Mouse (Mus musculus) myocyte (in vitro differentiated cells): ENCODE measurements around the gene Ube2g1.

Experiments
- CEBPB ChIP-seq: IDR thresholded peaks from 2 replicates; pipeline ENCODE4 v1.6.1; 2011; ENCODE audit warnings: mild to moderate bottlenecking, moderate library complexity; ENCODE audit not compliant: poor library complexity, insufficient read depth, severe bottlenecking
- E2F4 ChIP-seq: IDR thresholded peaks from one replicate; pipeline ENCODE4 v1.6.1; 2011; ENCODE audit warnings: mild to moderate bottlenecking, control low read depth, moderate library complexity; ENCODE audit not compliant: insufficient read depth
- MAX ChIP-seq: IDR thresholded peaks from one replicate; pipeline ENCODE4 v1.6.1; 2011; ENCODE audit warnings: low read depth, mild to moderate bottlenecking, control low read depth
- MYOG ChIP-seq, 3 experiments: IDR thresholded peaks; one replicate each; pipeline ENCODE4 v1.6.1; 2011; ENCODE audit warnings: control low read depth in 2 of 3, low read depth in 2 of 3, mild to moderate bottlenecking in 2 of 3; ENCODE audit not compliant: insufficient read length in 2 of 3, control insufficient read depth in 1 of 3, insufficient read depth in 1 of 3
- POLR2A ChIP-seq: IDR thresholded peaks from one replicate; pipeline ENCODE4 v1.6.1; 2011; ENCODE audit warnings: low read depth, mild to moderate bottlenecking, control low read depth, moderate library complexity; ENCODE audit not compliant: insufficient read length
- POLR2AphosphoS2 ChIP-seq: IDR thresholded peaks from one replicate; pipeline ENCODE4 v1.6.1; 2011; ENCODE audit warnings: low read depth, control low read depth; ENCODE audit not compliant: insufficient read length

DNA sequence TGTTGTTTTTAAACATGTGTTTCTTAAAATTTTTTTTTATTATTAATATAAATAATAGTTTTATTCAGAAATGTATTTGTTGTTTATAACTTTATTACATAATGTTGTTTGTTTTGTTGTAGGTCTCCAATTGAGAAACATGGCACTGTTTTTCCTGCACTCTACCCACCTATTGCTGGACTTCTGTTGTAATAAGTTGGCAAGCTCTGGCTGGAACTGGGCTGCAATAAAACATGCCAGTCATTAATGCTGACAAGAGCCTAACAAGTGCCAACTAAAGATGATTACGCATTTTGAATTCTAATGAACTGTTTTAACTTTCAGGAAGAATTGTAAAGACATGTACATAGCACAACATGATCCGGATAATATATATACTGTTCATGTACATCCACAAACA, 76.3 kb downstream of the Ube2g1 start:
- TF ChIP-seq POLR2A (no peak), MAX (no peak), E2F4 (no peak), CEBPB (no peak), MYOG (IDR thresholded peaks at IDR 0.05; ENCODE audit: control insufficient read depth in 1 of 3, insufficient read depth in 1 of 3, insufficient read length in 2 of 3, low read depth in 2 of 3) (no peak), POLR2AphosphoS2 (no peak)
